Mouse (Mus musculus) embryonic facial prominence, embryonic 12.5 days (tissue): ENCODE results near the gene Tubg1. TPM values are rescaled to one million over a fixed set of nuclear protein-coding genes. Genes with fewer than 3 reads are reported as not detected.

Experiments
- ATAC-seq: fragments of 200-750 bp; cut with Nextera tagmentation; 2 replicates; pipeline ENCODE4 v1.8.0; 2017; ENCODE audit not compliant: insufficient number of reproducible peaks, insufficient read depth, low FRiP score, low TSS enrichment
- H3K27ac ChIP-seq: fragments of 300-500 bp; sonication (generic); 2 replicates; pipeline ENCODE4 v1.5.1; 2016; ENCODE audit warnings: mild to moderate bottlenecking
- H3K27me3 ChIP-seq: fragments of 300-500 bp; sonication (generic); 2 replicates; pipeline ENCODE4 v1.6.1; 2016; ENCODE audit warnings: mild to moderate bottlenecking, moderate library complexity
- H3K36me3 ChIP-seq: fragments of 300-500 bp; sonication (generic); 2 replicates; pipeline ENCODE4 v1.6.1; 2016; ENCODE audit warnings: mild to moderate bottlenecking
- H3K4me1 ChIP-seq: fragments of 300-500 bp; sonication (generic); 2 replicates; pipeline ENCODE4 v1.6.1; 2016
- H3K4me2 ChIP-seq: fragments of 300-500 bp; sonication (generic); replicated peaks from 2 replicates; pipeline ENCODE4 v1.6.1; 2016; ENCODE audit warnings: mild to moderate bottlenecking, moderate library complexity
- H3K4me3 ChIP-seq: fragments of 300-500 bp; sonication (generic); 2 replicates; pipeline ENCODE4 v1.5.1; 2016; ENCODE audit warnings: mild to moderate bottlenecking
- H3K9ac ChIP-seq: fragments of 300-500 bp; sonication (generic); 2 replicates; pipeline ENCODE4 v1.6.1; 2016; ENCODE audit warnings: mild to moderate bottlenecking, moderate library complexity
- H3K9me3 ChIP-seq: fragments of 300-500 bp; sonication (generic); 2 replicates; pipeline ENCODE4 v1.6.1; 2016; ENCODE audit warnings: mild to moderate bottlenecking, moderate library complexity
- WGBS: fragments of 180-500 bp; shearing (Covaris S2); methylation state at CpG from one replicate; pipeline ENCODE4 v1.1.7; 2016; 5-methylcytosine and 5-hydroxymethylcytosine counted together
- polyA plus RNA-seq: library from polyadenylated mRNA; unstranded; fragments of >200 nt; fragmentation: Nextera tagmentation; extraction: Ambion mirVana; gene quantifications from 2 replicates; pipeline ENCODE4 v1.2.1, GENCODE M21; 2016

Tubg1 gene
- polyA plus RNA-seq, 1 experiment from 2014 or later: 81.7 TPM

DNA sequence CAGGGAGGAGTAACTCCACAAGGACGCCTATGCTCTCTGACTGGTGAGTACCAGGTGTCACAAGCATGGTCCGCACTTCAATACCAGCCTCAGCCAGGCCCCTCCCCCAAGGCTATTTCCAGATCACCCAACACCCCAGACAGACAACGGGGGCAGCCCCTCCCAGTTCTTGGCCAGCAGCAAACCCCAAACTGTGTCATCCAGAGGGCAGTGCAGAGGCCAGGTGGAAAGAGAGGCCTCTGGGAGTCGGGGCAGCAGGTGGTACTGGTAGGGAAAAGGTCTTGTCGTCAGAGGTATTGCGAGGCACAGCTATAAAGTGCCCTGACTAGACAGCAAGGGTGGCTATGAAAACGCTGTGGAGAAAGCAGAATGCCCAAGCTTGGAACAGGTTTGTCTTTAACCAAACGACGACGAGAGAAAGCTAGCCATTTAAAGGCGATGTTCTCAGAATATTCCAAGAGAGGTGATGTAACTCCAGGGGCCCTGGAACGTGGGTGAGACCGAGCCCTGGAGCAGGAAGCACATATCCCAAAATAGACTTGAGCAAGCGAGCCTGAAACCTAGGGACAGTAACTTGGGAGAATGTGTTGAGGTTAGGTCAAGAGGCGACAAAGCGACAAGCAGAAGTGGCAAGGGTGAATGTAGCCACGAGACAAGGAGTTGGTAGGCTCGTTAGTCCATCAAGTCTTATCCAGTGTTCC is 10.5 kb downstream of the Tubg1 start:
- Histone ChIP-seq H3K4me1 (no peaks in the 10 kb centered on the region), H3K36me3 (peaks cover 19% of the 10 kb centered on the region), H3K27me3 (no peaks in the 10 kb centered on the region), H3K9me3 (no peaks in the 10 kb centered on the region), H3K4me3 (no peak overlapping the region), H3K9ac (no peak overlapping the region), H3K27ac (no peak overlapping the region), H3K4me2 (no peak overlapping the region)
- 51% methylated on average over 18 of the region's 18 CpGs for WGBS
- ATAC-seq: no peak

GRCm38 (mm10) chr11:101131187-101131586 is 11.4 kb downstream of the Tubg1 start:
- no peak overlapping the region for H3K4me2 ChIP-seq
- H3K27ac ChIP-seq: no peak overlapping the region
- no peaks in the 10 kb centered on the region for H3K27me3 ChIP-seq
- no peak overlapping the region for H3K4me3 ChIP-seq
- H3K9ac ChIP-seq: no peak overlapping the region
- no peak for ATAC-seq
- no peaks in the 10 kb centered on the region for H3K4me1 ChIP-seq
- WGBS: 95% methylated on average over 2 of the region's 2 CpGs
- H3K36me3 ChIP-seq: peaks cover 9% of the 10 kb centered on the region
- no peaks in the 10 kb centered on the region for H3K9me3 ChIP-seq

GRCm38 (mm10) chr11:101131701-101132100 is 12.0 kb downstream of the Tubg1 start:
- no peak overlapping the region for H3K9ac ChIP-seq
- no peaks in the 10 kb centered on the region for H3K4me1 ChIP-seq
- ATAC-seq: no peak
- H3K4me2 ChIP-seq: no peak overlapping the region
- no peaks in the 10 kb centered on the region for H3K9me3 ChIP-seq
- no peak overlapping the region for H3K27ac ChIP-seq
- no peak overlapping the region for H3K4me3 ChIP-seq
- H3K36me3 ChIP-seq: peaks cover 4% of the 10 kb centered on the region
- no peaks in the 10 kb centered on the region for H3K27me3 ChIP-seq
- WGBS: 86% methylated on average over 6 of the region's 6 CpGs

DNA sequence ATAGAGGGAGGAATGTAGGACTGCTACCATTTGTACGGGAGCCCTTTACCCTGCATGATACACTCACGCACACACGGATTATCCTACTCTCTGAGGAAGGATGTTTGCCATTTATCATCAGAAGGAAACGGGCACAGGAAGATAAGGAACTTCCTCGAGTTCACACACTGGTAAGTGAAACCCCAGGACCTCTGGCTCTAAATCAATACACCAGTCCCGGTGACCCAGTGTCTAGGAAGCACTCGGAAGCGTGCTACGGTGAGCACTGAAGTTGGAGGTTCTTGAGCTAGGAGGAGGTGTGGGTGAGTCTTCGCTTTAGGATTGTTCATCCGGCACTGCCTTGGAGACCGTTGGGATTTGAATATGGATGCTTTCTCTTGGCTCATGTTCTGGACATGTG is 13.3 kb downstream of the Tubg1 start:
- Histone ChIP-seq H3K27me3 (no peaks in the 10 kb centered on the region), H3K27ac (no peak overlapping the region), H3K9ac (no peak overlapping the region), H3K4me2 (no peak overlapping the region), H3K36me3 (no peaks in the 10 kb centered on the region), H3K4me1 (no peaks in the 10 kb centered on the region), H3K4me3 (no peak overlapping the region), H3K9me3 (no peaks in the 10 kb centered on the region)
- ATAC-seq: no peak
- WGBS: 86% methylated on average over 12 of the region's 12 CpGs

DNA sequence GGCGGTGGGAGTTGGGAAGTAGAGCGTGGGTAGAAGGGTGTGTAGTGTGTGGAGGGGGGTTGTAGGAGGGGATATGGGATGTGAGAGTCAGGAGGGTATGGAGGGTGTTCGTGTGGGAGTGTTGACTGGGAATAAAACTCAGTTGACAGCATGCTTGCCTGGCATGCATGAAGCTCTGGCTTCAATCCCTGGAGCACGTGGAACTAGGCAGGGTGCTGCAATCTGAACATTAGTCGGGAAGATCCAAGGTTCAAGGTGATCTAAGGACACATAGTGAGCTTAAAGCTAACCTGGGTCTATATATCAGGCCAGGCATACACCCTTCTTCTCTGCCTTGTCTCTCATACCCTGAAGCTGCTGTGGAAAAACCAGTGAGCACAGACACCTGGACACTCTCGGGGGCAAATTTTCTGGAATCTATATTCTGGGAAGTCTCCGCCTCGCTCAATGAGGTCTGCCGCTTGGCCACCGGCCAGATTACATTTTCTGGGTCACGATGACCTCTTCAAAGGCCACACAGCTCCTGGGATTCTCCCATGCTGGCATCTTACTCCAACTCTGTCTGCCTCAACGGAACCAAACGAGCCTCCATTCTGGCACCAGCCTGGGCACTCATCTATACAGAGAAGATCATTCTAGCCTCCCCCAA is 14.6 kb downstream of the Tubg1 start:
- WGBS: 80% methylated on average over 13 of the region's 13 CpGs

DNA sequence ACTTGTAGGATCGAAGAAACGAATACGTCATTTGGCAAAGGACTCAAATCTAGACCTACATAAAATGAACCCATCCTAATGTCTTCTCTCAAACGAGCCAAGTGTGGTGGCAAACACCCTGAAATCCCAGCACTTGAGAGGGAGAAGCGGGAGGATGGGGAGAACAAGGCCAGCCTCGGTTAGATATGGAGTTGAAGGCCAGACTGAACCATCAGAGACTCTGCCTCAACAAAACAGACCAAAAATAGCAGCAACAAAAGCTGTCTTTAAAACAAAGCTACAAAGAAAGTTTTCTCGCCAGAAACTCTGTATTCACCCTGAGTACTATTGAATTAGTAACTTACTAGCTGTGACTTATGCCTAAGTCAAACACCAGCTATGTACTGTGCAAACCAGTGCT is 17.3 kb downstream of the Tubg1 start:
- Histone ChIP-seq H3K36me3 (no peaks in the 10 kb centered on the region), H3K9ac (no peak overlapping the region), H3K9me3 (no peaks in the 10 kb centered on the region), H3K4me2 (no peak overlapping the region), H3K27me3 (peaks cover 8% of the 10 kb centered on the region), H3K27ac (no peak overlapping the region), H3K4me1 (peaks cover 7% of the 10 kb centered on the region; the same call in 1 of the 2 replicates), H3K4me3 (no peak overlapping the region)
- ATAC-seq: no peak
- 80% methylated on average over 7 of the region's 7 CpGs for WGBS

More for the DNA sequence above, 14.6 kb downstream of the Tubg1 start:
- Histone ChIP-seq H3K36me3 (no peaks in the 10 kb centered on the region), H3K4me2 (no peak overlapping the region), H3K9me3 (no peaks in the 10 kb centered on the region), H3K4me3 (no peak overlapping the region), H3K9ac (no peak overlapping the region), H3K27me3 (no peaks in the 10 kb centered on the region), H3K27ac (no peak overlapping the region), H3K4me1 (no peaks in the 10 kb centered on the region)
- no peak for ATAC-seq

GRCm38 (mm10) chr11:101138536-101139181 is 18.9 kb downstream of the Tubg1 start:
- WGBS: 29% methylated on average over 15 of the region's 15 CpGs

DNA sequence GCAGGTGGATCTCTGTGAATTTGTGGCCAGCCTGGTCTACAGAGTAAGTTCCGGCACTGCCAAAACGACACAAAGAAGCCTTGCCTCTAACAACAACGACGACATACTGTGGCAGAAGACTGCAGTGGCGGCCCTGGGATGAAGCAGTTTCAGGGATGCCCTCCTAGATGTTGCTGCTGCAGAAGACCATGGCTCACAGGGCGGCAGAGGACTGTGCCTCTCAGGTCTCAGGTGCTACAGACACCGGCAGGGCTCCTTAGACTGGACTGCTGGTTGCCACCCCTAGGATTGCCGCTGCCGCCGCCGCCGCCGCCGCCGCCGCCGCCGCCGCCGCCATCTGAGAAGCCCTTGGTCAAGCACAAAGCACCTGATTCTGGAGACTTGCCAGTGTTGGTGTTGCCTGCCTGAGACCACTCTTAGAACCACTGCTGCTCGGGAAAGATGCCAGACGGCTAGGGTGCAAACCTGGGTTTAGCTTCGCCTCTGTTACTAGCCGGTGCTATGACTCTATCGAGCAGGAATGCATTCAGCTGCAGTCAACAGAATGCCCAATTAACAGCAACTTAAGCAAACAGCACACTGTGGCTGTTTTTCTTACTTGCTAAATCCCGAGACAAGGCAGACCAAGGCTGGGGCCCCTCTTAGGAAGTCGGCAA is 20.6 kb downstream of the Tubg1 start:
- H3K9me3 ChIP-seq: no peaks in the 10 kb centered on the region
- peaks cover 8% of the 10 kb centered on the region for H3K27me3 ChIP-seq
- peak overlapping the region; percentile 42 for H3K4me2 ChIP-seq
- no peaks in the 10 kb centered on the region for H3K36me3 ChIP-seq
- no peak for ATAC-seq
- 44% methylated on average over 27 of the region's 27 CpGs for whole genome bisulfite sequencing
- peaks cover 14% of the 10 kb centered on the region; the same call in 1 of the 2 replicates for H3K4me1 ChIP-seq
- H3K9ac ChIP-seq: no peak overlapping the region
- H3K4me3 ChIP-seq: peak overlapping the region; percentile 23
- H3K27ac ChIP-seq: no peak overlapping the region

More at GRCm38 (mm10) chr11:101138536-101139181, 18.9 kb downstream of the Tubg1 start:
- Histone ChIP-seq H3K27ac (no peak overlapping the region), H3K27me3 (peaks cover 8% of the 10 kb centered on the region), H3K4me3 (no peak overlapping the region), H3K9ac (no peak overlapping the region), H3K4me2 (peak overlapping the region; percentile 21; the same call in 1 of the 2 replicates), H3K4me1 (peaks cover 10% of the 10 kb centered on the region; the same call in 1 of the 2 replicates), H3K9me3 (no peaks in the 10 kb centered on the region), H3K36me3 (no peaks in the 10 kb centered on the region)
- ATAC-seq: peak; percentile 42; the same call in 1 of the 2 replicates

DNA sequence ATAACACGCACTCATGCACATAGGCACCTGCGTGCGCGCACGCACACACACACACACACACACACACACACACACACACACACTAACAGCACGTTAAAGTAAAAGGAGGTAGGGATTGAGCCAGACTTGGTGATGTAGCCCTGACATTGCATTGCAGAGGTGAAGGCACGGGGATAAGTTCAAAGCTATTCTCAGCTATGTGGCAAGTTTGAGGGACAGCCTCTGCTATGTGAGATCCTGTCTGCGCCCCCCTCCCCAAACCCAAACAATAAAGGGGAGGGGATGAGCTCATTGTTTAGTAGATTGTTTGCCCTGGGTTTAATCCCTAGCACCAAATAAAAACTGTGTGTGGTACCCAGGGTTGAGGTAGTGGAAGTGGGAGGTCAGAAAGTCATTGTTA is 21.4 kb downstream of the Tubg1 start:
- H3K27ac ChIP-seq: no peak overlapping the region

DNA sequence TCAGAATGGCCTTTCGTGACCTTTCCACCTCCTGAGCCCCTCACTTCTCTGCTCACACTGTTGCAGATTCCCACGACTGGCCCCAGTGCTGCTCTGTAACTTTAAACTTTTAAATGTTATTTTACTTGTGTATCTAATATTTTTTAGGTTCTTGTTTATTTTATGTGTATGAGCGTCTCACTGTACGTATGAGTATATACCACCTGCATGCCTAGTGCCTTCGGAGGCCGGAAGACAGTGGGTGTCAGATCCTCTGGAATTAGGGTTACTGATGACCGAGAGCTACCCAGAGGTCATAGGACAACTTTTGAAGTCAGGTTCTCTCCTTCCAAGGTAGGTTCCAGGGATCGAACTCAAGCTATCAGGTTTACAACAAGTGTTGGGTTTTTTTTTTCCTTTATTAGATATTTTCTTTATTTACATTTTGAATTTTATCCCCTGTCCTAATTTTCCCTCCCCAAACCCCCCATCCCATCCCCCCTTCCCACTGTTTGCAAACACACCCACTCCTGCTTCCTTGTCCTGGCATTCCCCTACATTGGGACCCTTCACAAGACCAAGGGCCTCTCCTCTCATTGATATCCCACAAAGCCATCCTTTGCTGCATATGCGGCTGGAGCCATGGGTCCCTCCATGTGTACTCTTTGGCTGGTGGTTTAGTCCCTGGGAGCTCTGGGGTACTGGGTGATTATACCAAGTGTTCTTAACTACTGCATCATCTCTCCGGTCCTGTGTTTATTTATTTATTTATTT is 22.7 kb downstream of the Tubg1 start:
- H3K4me1 ChIP-seq: peaks cover 18% of the 10 kb centered on the region; the same call in 1 of the 2 replicates
- no peak for ATAC-seq
- WGBS: 87% methylated on average over 10 of the region's 10 CpGs

More for the DNA sequence above, 21.4 kb downstream of the Tubg1 start:
- Histone ChIP-seq H3K4me3 (no peak overlapping the region), H3K27me3 (peaks cover 8% of the 10 kb centered on the region), H3K4me1 (peaks cover 14% of the 10 kb centered on the region; the same call in 1 of the 2 replicates), H3K36me3 (no peaks in the 10 kb centered on the region), H3K9ac (no peak overlapping the region), H3K9me3 (no peaks in the 10 kb centered on the region), H3K4me2 (no peak overlapping the region)
- WGBS: 82% methylated on average over 8 of the region's 8 CpGs
- no peak for ATAC-seq

More for the DNA sequence above, 22.7 kb downstream of the Tubg1 start:
- H3K27ac ChIP-seq: no peak overlapping the region
- no peak overlapping the region for H3K4me2 ChIP-seq
- no peaks in the 10 kb centered on the region for H3K36me3 ChIP-seq
- H3K9ac ChIP-seq: no peak overlapping the region
- H3K27me3 ChIP-seq: peaks cover 8% of the 10 kb centered on the region
- H3K9me3 ChIP-seq: no peaks in the 10 kb centered on the region
- no peak overlapping the region for H3K4me3 ChIP-seq
